Mouse (Mus musculus) cerebellum, adult 9-11 months (tissue): ENCODE results near the gene Ildr2.
A peak's percentile ranks its signal among the peaks of the same experiment; 100 is the strongest.

Source experiments
- DNase-seq: peaks from one replicate; pipeline ENCODE4 v3.0.0; 2022

Gene Ildr2

GRCm38 (mm10) chr1:166344300-166345077, 90.5 kb downstream of the Ildr2 start:
- no peak for DNase-seq

DNA sequence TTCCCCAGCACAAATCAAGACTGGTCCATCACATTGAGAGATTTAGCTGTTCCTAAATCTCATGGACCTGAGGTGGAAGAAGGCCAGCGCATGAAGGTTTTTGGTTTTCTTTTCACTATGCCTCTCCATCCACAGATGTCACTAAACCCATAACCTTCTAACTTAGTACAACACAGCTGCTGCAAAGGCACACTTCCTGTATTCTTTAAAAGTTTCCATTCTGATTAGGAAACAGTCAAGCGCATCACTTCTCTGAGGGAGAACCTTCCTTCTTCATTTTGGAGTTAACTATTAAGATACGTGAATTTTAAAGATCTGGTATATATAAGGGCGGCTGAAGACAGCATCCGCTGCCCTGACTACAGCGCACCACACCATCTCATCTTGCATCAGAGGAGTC, 91.7 kb downstream of the Ildr2 start:
- no peak for DNase-seq

GRCm38 (mm10) chr1:166346906-166347305, 93.0 kb downstream of the Ildr2 start:
- no peak for DNase-seq

GRCm38 (mm10) chr1:166349341-166349740, 95.4 kb downstream of the Ildr2 start:
- DNase-seq = no peak

DNA sequence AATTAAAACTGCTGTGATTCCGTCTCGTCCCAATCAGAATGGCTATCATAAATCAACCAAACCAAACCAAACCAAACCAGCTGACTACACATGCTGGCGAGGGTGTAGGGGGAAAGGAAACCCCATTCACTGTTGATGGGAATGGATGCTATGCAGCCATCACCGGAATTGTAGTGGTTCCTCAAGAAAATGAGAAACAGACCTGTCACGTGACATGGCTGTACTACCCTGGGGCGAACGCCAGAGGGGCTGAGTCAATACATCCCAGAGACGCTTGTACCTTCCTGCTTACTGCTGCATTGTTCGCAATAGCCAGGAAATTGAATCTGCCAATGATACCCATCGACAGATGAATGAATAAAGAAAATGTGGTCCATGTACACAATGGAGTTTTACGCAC, 95.8 kb downstream of the Ildr2 start:
- no peak for DNase-seq

- DNase-seq = peak; percentile 87
Measured at GRCm38 (mm10) chr1:166360157-166360855, 106.4 kb downstream of the Ildr2 start.

DNA sequence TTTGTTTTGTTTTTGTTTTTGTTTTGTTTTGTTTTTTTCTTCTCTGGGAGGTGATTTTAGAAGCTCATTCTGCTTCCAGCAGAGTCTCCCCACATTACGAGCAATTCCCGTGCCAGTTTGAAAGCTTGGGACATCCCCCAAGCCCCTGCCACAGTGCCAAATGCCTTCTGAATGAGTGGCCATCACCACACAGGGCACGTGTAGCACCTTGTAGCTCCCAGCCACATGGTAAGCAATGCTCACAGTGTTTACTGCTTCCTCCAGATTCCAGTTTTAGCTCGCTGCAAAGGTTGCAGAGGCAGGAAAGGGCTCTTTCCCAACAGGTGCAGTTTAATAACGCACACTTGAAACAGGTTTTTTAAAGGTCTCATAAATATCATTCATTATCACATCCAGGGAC, 107.0 kb downstream of the Ildr2 start:
- no peak for DNase-seq

GRCm38 (mm10) chr1:166361842-166362241, 107.9 kb downstream of the Ildr2 start:
- no peak for DNase-seq

GRCm38 (mm10) chr1:166362659-166363058, 108.7 kb downstream of the Ildr2 start:
- DNase-seq = no peak

DNA sequence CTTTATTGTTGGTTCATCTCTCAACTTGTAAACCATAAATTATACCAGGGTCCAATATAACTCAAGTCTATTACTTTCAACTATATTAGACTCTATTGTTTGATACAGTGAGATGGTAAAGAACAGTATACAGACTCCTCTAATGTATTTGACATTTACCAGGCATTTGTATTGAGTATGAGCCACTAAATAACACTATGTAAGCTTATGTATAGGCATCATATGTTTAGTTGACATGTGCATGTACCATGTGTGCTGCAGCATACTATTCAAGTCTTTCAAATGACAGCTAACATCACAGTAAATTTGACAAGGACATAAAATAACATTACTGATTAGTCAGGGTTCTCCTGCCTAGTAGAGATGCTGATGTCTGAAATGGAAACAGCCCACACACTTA, 109.2 kb downstream of the Ildr2 start:
- DNase-seq = no peak
